Mouse (Mus musculus) MEL (cell line): ENCODE measurements around the gene Arhgap6. TPM values are rescaled to one million over a fixed set of nuclear protein-coding genes. Genes with fewer than 3 reads are reported as not detected.
A peak's percentile ranks its signal among the peaks of the same experiment; 100 is the strongest.

ENCODE experiments used
- DNase-seq: peaks from one replicate; pipeline ENCODE4 v3.0.0; 2011; ENCODE audit warnings: low read depth, low spot score
- H3K27ac ChIP-seq: 2 replicates; pipeline ENCODE4 v1.5.1; 2012; ENCODE audit warnings: low read depth, mild to moderate bottlenecking, control low read depth, low read length, moderate library complexity; ENCODE audit not compliant: control insufficient read depth
- H3K27me3 ChIP-seq, 2 experiments: fragments of 150-350 bp in 1 of 2; sonication (generic) in 1 of 2; 2 replicates each; pipeline ENCODE4 v1.6.1; 2012; ENCODE audit warnings: low read length in 2 of 2, mild to moderate bottlenecking in 2 of 2, improper control_type of control experiment in 1 of 2, moderate library complexity in 1 of 2; ENCODE audit not compliant: insufficient read depth in 2 of 2, control insufficient read depth in 1 of 2
- H3K36me3 ChIP-seq, 2 experiments: 2 replicates each; pipeline ENCODE4 v1.6.1; 2012 to 2014; ENCODE audit warnings: low read length in 2 of 2, improper control_type of control experiment in 1 of 2, inconsistent platforms in 1 of 2, mild to moderate bottlenecking in 1 of 2; ENCODE audit not compliant: insufficient read depth in 2 of 2, control insufficient read depth in 1 of 2
- H3K4me1 ChIP-seq, 2 experiments: fragments of 150-350 bp in 1 of 2; sonication (generic) in 1 of 2; 2 replicates each; pipeline ENCODE4 v1.6.1; 2012; ENCODE audit warnings: low read length in 2 of 2, improper control_type of control experiment in 1 of 2, mild to moderate bottlenecking in 1 of 2; ENCODE audit not compliant: insufficient read depth in 2 of 2, control insufficient read depth in 1 of 2
- H3K4me3 ChIP-seq, 2 experiments: fragments of 150-350 bp in 1 of 2; sonication (generic) in 1 of 2; 2 replicates each; pipeline ENCODE4 v1.5.1; 2012; ENCODE audit warnings: low read depth in 2 of 2, low read length in 2 of 2, mild to moderate bottlenecking in 2 of 2, moderate library complexity in 2 of 2, control low read depth in 1 of 2, improper control_type of control experiment in 1 of 2; ENCODE audit not compliant: control insufficient read depth in 1 of 2, insufficient read depth in 1 of 2
- H3K79me2 ChIP-seq: 2 replicates; pipeline ENCODE4 v1.6.1; 2012; ENCODE audit warnings: mild to moderate bottlenecking, low read length, moderate library complexity; ENCODE audit not compliant: control insufficient read depth, poor library complexity, insufficient read depth
- H3K9ac ChIP-seq: 2 replicates; pipeline ENCODE4 v1.6.1; 2012; ENCODE audit warnings: low read depth, mild to moderate bottlenecking, control low read depth, low read length, moderate library complexity; ENCODE audit not compliant: control insufficient read depth, poor library complexity, severe bottlenecking
- H3K9me3 ChIP-seq: fragments of 150-350 bp; sonication (generic); replicated peaks from 2 replicates; pipeline ENCODE4 v1.6.1; 2012; ENCODE audit warnings: mild to moderate bottlenecking, low read length, improper control_type of control experiment, moderate library complexity; ENCODE audit not compliant: insufficient read depth
- CTCF ChIP-seq, 3 experiments: IDR thresholded peaks in 2 of 3; conservative IDR thresholded peaks in 1 of 3; 2 replicates each; pipeline ENCODE4 v1.5.1; 2011 to 2012; ENCODE audit warnings: low read length in 3 of 3, low read depth in 2 of 3, mild to moderate bottlenecking in 2 of 3, improper control_type of control experiment in 1 of 3, inconsistent platforms in 1 of 3, mixed read lengths in 1 of 3, moderate library complexity in 1 of 3; ENCODE audit not compliant: control insufficient read depth in 1 of 3, insufficient read depth in 1 of 3, poor library complexity in 1 of 3, severe bottlenecking in 1 of 3
- E2F4 ChIP-seq: IDR thresholded peaks from 2 replicates; pipeline ENCODE4 v1.6.1; 2011; ENCODE audit warnings: low read depth, low read length, improper control_type of control experiment, borderline replicate concordance
- EP300 ChIP-seq, 2 experiments: IDR thresholded peaks; 2 replicates each; pipeline ENCODE4 v1.6.1; 2011; ENCODE audit warnings: improper control_type of control experiment in 2 of 2, low read length in 2 of 2, low read depth in 1 of 2, mild to moderate bottlenecking in 1 of 2
- HCFC1 ChIP-seq: IDR thresholded peaks from 2 replicates; pipeline ENCODE4 v1.6.1; 2012; ENCODE audit warnings: low read depth, mild to moderate bottlenecking, inconsistent platforms, low read length, improper control_type of control experiment, moderate library complexity
- MAFK ChIP-seq: IDR thresholded peaks from 2 replicates; pipeline ENCODE4 v1.6.1; 2011; ENCODE audit warnings: low read depth, mild to moderate bottlenecking, low read length, improper control_type of control experiment, borderline replicate concordance
- MAX ChIP-seq: IDR thresholded peaks from 2 replicates; pipeline ENCODE4 v1.6.1; 2011; ENCODE audit warnings: low read length, improper control_type of control experiment
- MAZ ChIP-seq: IDR thresholded peaks from 2 replicates; pipeline ENCODE4 v1.6.1; 2012; ENCODE audit warnings: low read depth, mild to moderate bottlenecking, inconsistent platforms, low read length, improper control_type of control experiment
- MEF2A ChIP-seq: IDR thresholded peaks from 2 replicates; pipeline ENCODE4 v1.6.1; 2014; ENCODE audit warnings: low read depth, mild to moderate bottlenecking, inconsistent platforms, low read length, improper control_type of control experiment; ENCODE audit not compliant: poor library complexity, insufficient replicate concordance, severe bottlenecking; ENCODE audit errors: extremely low read depth
- NRF1 ChIP-seq: IDR thresholded peaks from 2 replicates; pipeline ENCODE4 v1.6.1; 2014; ENCODE audit warnings: low read depth, mild to moderate bottlenecking, inconsistent platforms, low read length, improper control_type of control experiment, moderate library complexity; ENCODE audit not compliant: poor library complexity, insufficient read depth, severe bottlenecking
- POLR2AphosphoS2 ChIP-seq: IDR thresholded peaks from 2 replicates; pipeline ENCODE4 v1.6.1; 2011; ENCODE audit warnings: low read length, improper control_type of control experiment
- POLR2AphosphoS5 ChIP-seq: IDR thresholded peaks from 2 replicates; pipeline ENCODE4 v1.6.1; 2012; ENCODE audit warnings: low read depth, borderline replicate concordance, mild to moderate bottlenecking, inconsistent platforms, low read length, moderate library complexity, mixed read lengths
- RAD21 ChIP-seq: IDR thresholded peaks from 2 replicates; pipeline ENCODE4 v1.6.1; 2011; ENCODE audit warnings: mild to moderate bottlenecking, low read depth, low read length, improper control_type of control experiment
- TAL1 ChIP-seq: IDR thresholded peaks from 2 replicates; pipeline ENCODE4 v1.6.1; 2012; ENCODE audit warnings: mild to moderate bottlenecking, inconsistent platforms, low read length, moderate library complexity, mixed read lengths
- TCF12 ChIP-seq: IDR thresholded peaks from 2 replicates; pipeline ENCODE4 v1.6.1; 2014; ENCODE audit warnings: low read depth, mild to moderate bottlenecking, inconsistent platforms, low read length, improper control_type of control experiment, moderate library complexity
- UBTF ChIP-seq: IDR thresholded peaks from 2 replicates; pipeline ENCODE4 v1.6.1; 2012; ENCODE audit warnings: low read depth, mild to moderate bottlenecking, inconsistent platforms, low read length, improper control_type of control experiment, moderate library complexity, borderline replicate concordance; ENCODE audit not compliant: insufficient read depth
- ZNF384 ChIP-seq: IDR thresholded peaks from 2 replicates; pipeline ENCODE4 v1.6.1; 2012; ENCODE audit warnings: low read depth, mild to moderate bottlenecking, inconsistent platforms, low read length, improper control_type of control experiment
- polyA plus RNA-seq, 2 experiments: library from polyadenylated mRNA; stranded (reverse) in 1 of 2; unstranded in 1 of 2; fragments of >175 nt in 1 of 2; fragments of >200 nt in 1 of 2; gene quantifications; 2 replicates each; pipeline versions ENCODE4 v1.2.1 to v1.2.4; 2012; ENCODE audit warnings: low replicate concordance in 2 of 2, low read depth in 1 of 2; ENCODE audit not compliant: insufficient read length in 2 of 2, insufficient read depth in 1 of 2, missing spikeins in 1 of 2
- total RNA-seq: library from RNA; depleted of rRNA; stranded (reverse); fragments of 300-350 nt; gene quantifications from 2 replicates; pipeline ENCODE4 v1.2.3, GENCODE M21; 2012

The Arhgap6 gene
- total and polyA plus RNA-seq, 3 experiments: 4.4 to 21.7 TPM; not detected in 1

GRCm38 (mm10) chrX:169261034-169261433 is 466.1 kb downstream of the Arhgap6 start:
- 0 out of 2 replicates have a peak, but pooled peaks have one; percentile 38 for TF ChIP-seq ZNF384
- no peak for TF ChIP-seq UBTF
- no peaks in the 10 kb centered on the region for H3K9me3 ChIP-seq
- H3K4me3 ChIP-seq: no peak overlapping the region
- no peaks in the 10 kb centered on the region for H3K27me3 ChIP-seq
- no peaks in the 10 kb centered on the region for H3K79me2 ChIP-seq
- peaks cover 0 to 3% of the 10 kb centered on the region in 2 experiments; a peak in 1 of 4 replicates for H3K36me3 ChIP-seq
- peaks cover 0 to 2% of the 10 kb centered on the region in 2 experiments; a peak in 1 of 4 replicates for H3K4me1 ChIP-seq
- no peak overlapping the region for H3K27ac ChIP-seq
- DNase-seq: peak; percentile 40
- no peak overlapping the region for H3K9ac ChIP-seq

- Histone ChIP-seq H3K4me1 (peaks cover 0 to 2% of the 10 kb centered on the region in 2 experiments; a peak in 1 of 4 replicates), H3K79me2 (no peaks in the 10 kb centered on the region), H3K9ac (no peak overlapping the region), H3K27ac (no peak overlapping the region), H3K9me3 (no peaks in the 10 kb centered on the region), H3K4me3 (no peak overlapping the region), H3K36me3 (peaks cover 0 to 3% of the 10 kb centered on the region in 2 experiments; a peak in 1 of 4 replicates), H3K27me3 (no peaks in the 10 kb centered on the region)
- DNase-seq: no peak
- no peak for TF ChIP-seq CTCF (IDR thresholded peaks at IDR 0.05 in 2 of 3, conservative IDR thresholded peaks at IDR 0.05 in 1 of 3; ENCODE audit: control insufficient read depth in 1 of 3, insufficient read depth in 1 of 3, low read depth in 2 of 3, low read length in 3 of 3, poor library complexity in 1 of 3, severe bottlenecking in 1 of 3)
- no peak for TF ChIP-seq EP300 (IDR thresholded peaks at IDR 0.05; ENCODE audit: low read depth in 1 of 2, low read length in 2 of 2)
- TF ChIP-seq MAX: no peak
- no peak for TF ChIP-seq MEF2A
- no peak for TF ChIP-seq HCFC1
- no peak for TF ChIP-seq TCF12
- no peak for TF ChIP-seq POLR2AphosphoS2
- TF ChIP-seq RAD21: no peak
- no peak for TF ChIP-seq NRF1
- no peak for TF ChIP-seq MAZ
Measured at GRCm38 (mm10) chrX:169262212-169262611, 467.3 kb downstream of the Arhgap6 start.

- Histone ChIP-seq H3K4me3 (no peak overlapping the region), H3K36me3 (peaks cover 0 to 3% of the 10 kb centered on the region in 2 experiments; a peak in 1 of 4 replicates), H3K27me3 (no peaks in the 10 kb centered on the region), H3K79me2 (no peaks in the 10 kb centered on the region), H3K9ac (no peak overlapping the region), H3K27ac (no peak overlapping the region), H3K9me3 (no peaks in the 10 kb centered on the region), H3K4me1 (peaks cover 0 to 2% of the 10 kb centered on the region in 2 experiments; a peak in 1 of 4 replicates)
- TF ChIP-seq TCF12 (no peak), HCFC1 (no peak), TAL1 (no peak), POLR2AphosphoS5 (no peak), MAFK (no peak), E2F4 (no peak), NRF1 (no peak)
- DNase-seq: no peak
Measured at GRCm38 (mm10) chrX:169263433-169264172, 468.7 kb downstream of the Arhgap6 start.
